Mouse (Mus musculus): ENCODE results near the gene L3hypdh. TPM values are rescaled to one million over a fixed set of nuclear protein-coding genes. Genes with fewer than 3 reads are reported as not detected.
A peak's percentile ranks its signal among the peaks of the same experiment; 100 is the strongest.

The L3hypdh gene
- polyA plus RNA-seq, 1 experiment from 2014 or later = 10.7 TPM

DNA sequence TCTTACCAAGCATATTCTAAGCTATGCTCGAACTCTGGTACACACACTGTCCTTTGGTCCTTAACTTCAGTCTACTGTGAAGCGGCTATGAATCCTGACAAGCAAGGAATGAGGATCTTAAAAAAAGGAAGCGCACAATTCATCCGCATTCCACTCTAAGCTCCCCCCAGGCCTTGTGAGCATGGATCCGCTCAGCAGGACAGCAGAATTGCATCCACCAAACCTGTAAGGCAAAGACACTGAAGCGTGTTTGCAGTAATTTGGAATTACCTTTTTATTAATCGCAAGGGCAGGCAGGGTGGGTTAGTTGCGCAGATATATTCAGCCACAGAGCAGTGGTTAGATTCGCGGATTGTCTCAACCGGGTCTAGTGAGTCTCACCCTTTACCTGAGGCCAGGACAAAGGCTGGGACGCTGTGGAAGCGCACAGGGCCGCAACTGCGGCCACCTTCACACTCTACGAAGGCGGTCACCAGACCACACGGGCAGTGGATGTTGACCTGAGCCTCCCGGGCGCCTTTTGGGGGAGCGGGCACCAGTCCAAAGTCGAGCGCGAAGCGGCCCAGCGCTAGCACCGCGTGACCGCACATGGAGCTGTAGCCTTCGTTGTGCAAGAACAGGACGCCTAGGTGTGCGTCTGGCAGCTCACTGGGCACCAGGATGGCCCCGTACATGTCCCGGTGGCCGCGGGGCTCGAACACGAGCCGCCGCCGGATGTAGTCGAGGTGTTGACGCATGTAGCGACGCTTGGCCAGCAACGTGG, 797 bp downstream of the L3hypdh start:
- no peaks in the 10 kb centered on the region for H3K27me3 ChIP-seq (replicated peaks; ENCODE audit: insufficient read depth, low read length)
- ATAC-seq (no peak; the same call in 1 of the 2 replicates), DNase-seq (ENCODE audit: low spot score) (peak; percentile 58)
- H3K9ac ChIP-seq (replicated peaks; ENCODE audit: low read depth) = peak overlapping the region; percentile 42
- WGBS = 6% methylated on average over 46 of the region's 46 CpGs
- peak overlapping the region; percentile 96 for H3K27ac ChIP-seq (ENCODE audit: low read length)
- H3K4me3 ChIP-seq (ENCODE audit: low read depth, low read length) = peak overlapping the region; percentile 71
- no peaks in the 10 kb centered on the region for H3K9me3 ChIP-seq (ENCODE audit: low read length)
- TF ChIP-seq CTCF (IDR thresholded peaks at IDR 0.05) (no peak), EP300 (IDR thresholded peaks at IDR 0.05) (no peak)
- H3K36me3 ChIP-seq (ENCODE audit: insufficient read depth, low read length) = no peaks in the 10 kb centered on the region
- peak overlapping the region; percentile 89 for H3K4me2 ChIP-seq (replicated peaks; ENCODE audit: low read depth, low read length)
- H3K4me1 ChIP-seq (ENCODE audit: insufficient read depth, low read depth, low read length) = peaks cover 6% of the 10 kb centered on the region; the same call in 1 of the 2 replicates

DNA sequence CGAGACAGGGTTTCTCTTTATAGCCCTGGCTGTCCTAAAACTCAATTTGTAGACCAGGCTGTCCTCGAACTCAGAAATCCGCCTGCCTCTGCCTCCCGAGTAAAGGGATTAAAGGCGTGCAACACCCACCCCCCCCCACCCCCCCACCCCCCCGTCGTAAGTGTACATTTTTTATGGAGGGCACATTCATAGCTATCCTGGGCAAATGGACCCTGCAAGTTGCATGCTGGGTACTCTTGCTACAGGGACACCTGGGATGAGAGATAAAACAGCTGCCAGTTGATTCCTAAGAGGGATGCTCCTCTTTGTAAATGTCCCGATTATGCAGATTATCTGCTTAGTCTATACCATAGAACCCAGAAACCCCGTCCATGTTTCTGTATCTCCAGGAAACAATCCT, 2.0 kb downstream of the L3hypdh start:
- Histone ChIP-seq H3K9ac (replicated peaks; ENCODE audit: low read depth) (no peak overlapping the region), H3K4me3 (ENCODE audit: low read depth, low read length) (no peak overlapping the region), H3K27me3 (replicated peaks; ENCODE audit: insufficient read depth, low read length) (no peaks in the 10 kb centered on the region), H3K9me3 (ENCODE audit: low read length) (no peaks in the 10 kb centered on the region), H3K27ac (ENCODE audit: low read length) (no peak overlapping the region), H3K4me2 (replicated peaks; ENCODE audit: low read depth, low read length) (no peak overlapping the region), H3K4me1 (ENCODE audit: insufficient read depth, low read depth, low read length) (peaks cover 6% of the 10 kb centered on the region; the same call in 1 of the 2 replicates), H3K36me3 (ENCODE audit: insufficient read depth, low read length) (no peaks in the 10 kb centered on the region)
- TF ChIP-seq EP300 (IDR thresholded peaks at IDR 0.05) = no peak
- no peak for TF ChIP-seq CTCF (IDR thresholded peaks at IDR 0.05)
- ATAC-seq (no peak), DNase-seq (ENCODE audit: low spot score) (no peak)
- WGBS = 82% methylated on average over 9 of the region's 9 CpGs

DNA sequence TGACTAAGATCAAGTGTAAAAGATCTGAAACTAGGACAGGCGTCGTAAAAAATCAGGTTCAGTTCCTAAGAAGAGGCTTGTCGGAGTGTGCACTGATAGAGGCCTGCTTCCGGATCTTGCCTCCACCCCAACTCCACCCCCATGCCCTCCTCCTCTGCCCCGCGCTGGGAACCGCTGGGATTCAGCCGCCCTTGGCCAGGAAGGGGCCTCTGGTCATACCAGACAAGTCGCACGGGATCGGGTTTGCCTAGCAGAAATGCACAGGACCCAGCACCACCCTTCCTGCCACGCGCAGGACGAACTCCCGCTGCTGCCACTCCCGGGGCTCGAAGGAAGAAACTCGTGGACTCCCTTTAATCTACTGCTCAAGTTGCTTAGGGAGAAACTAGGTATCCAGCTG, 2.9 kb downstream of the L3hypdh start:
- no peak for ATAC-seq
- no peaks in the 10 kb centered on the region for H3K27me3 ChIP-seq (replicated peaks; ENCODE audit: insufficient read depth, low read length)
- H3K4me1 ChIP-seq (ENCODE audit: insufficient read depth, low read depth, low read length) = peaks cover 6% of the 10 kb centered on the region; the same call in 1 of the 2 replicates
- no peak overlapping the region for H3K9ac ChIP-seq (replicated peaks; ENCODE audit: low read depth)
- 25% methylated on average over 18 of the region's 18 CpGs for WGBS
- no peak overlapping the region for H3K27ac ChIP-seq (ENCODE audit: low read length)
- DNase-seq (ENCODE audit: low spot score) = peak; percentile 40
- no peak for TF ChIP-seq CTCF (IDR thresholded peaks at IDR 0.05)
- TF ChIP-seq EP300 (IDR thresholded peaks at IDR 0.05) = no peak
- H3K4me3 ChIP-seq (ENCODE audit: low read depth, low read length) = no peak overlapping the region
- peak overlapping the region; percentile 41 for H3K4me2 ChIP-seq (replicated peaks; ENCODE audit: low read depth, low read length)
- no peaks in the 10 kb centered on the region for H3K9me3 ChIP-seq (ENCODE audit: low read length)
- no peaks in the 10 kb centered on the region for H3K36me3 ChIP-seq (ENCODE audit: insufficient read depth, low read length)

DNA sequence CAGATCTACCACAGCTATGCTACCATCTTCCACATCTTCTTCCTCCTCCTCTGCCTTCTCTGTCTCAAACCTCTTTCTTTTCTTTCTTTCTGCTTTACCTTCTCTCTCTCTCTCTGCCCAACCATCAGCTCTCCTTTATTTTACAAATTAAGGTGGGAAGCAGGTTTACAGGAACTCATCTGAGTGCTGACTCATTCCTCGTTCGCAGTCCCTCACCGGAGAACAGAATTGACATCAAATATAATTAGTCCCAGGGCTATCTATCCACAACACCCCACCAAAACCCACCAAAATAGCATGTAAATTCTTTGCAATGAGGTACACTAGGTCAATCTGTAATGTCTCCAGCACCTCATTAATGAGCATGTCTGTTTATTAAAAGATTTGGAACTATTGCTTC, 3.3 kb downstream of the L3hypdh start:
- TF ChIP-seq EP300 (IDR thresholded peaks at IDR 0.05) = no peak
- TF ChIP-seq CTCF (IDR thresholded peaks at IDR 0.05) = no peak
- Histone ChIP-seq H3K36me3 (ENCODE audit: insufficient read depth, low read length) (no peaks in the 10 kb centered on the region), H3K4me2 (replicated peaks; ENCODE audit: low read depth, low read length) (no peak overlapping the region), H3K27ac (ENCODE audit: low read length) (no peak overlapping the region), H3K9me3 (ENCODE audit: low read length) (no peaks in the 10 kb centered on the region), H3K4me3 (ENCODE audit: low read depth, low read length) (no peak overlapping the region), H3K9ac (replicated peaks; ENCODE audit: low read depth) (no peak overlapping the region), H3K4me1 (ENCODE audit: insufficient read depth, low read depth, low read length) (peaks cover 6% of the 10 kb centered on the region; the same call in 1 of the 2 replicates), H3K27me3 (replicated peaks; ENCODE audit: insufficient read depth, low read length) (no peaks in the 10 kb centered on the region)
- no peak for DNase-seq (ENCODE audit: low spot score)
- WGBS = 69% methylated on average over 3 of the region's 3 CpGs
- ATAC-seq = no peak

DNA sequence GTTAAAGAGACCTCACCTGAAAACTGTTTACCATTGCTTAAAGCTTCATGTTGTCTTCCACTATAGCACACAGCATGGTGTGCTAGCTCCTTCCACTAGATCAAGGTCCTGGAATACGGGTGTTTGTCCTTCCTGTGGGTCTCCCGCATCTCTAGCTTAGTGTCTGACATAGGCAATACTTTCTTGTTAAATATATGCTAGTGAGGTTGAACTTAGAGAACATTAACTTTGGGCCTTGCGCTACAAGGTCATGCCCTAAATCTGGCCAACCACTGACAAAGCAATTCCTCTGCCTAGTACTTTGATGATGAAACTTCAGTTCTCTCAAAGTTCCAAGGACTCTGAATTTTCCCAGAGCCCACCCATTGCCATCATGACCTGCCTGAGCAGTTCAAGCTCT, 7.0 kb downstream of the L3hypdh start:
- H3K27me3 ChIP-seq (replicated peaks; ENCODE audit: insufficient read depth, low read length) = no peaks in the 10 kb centered on the region
- H3K4me2 ChIP-seq (replicated peaks; ENCODE audit: low read depth, low read length) = no peak overlapping the region
- H3K9me3 ChIP-seq (ENCODE audit: low read length) = no peaks in the 10 kb centered on the region
- ATAC-seq = no peak
- no peak overlapping the region for H3K27ac ChIP-seq (ENCODE audit: low read length)
- no peaks in the 10 kb centered on the region for H3K36me3 ChIP-seq (ENCODE audit: insufficient read depth, low read length)
- no peak overlapping the region for H3K4me3 ChIP-seq (ENCODE audit: low read depth, low read length)
- no peaks in the 10 kb centered on the region; the same call in 1 of the 2 replicates for H3K4me1 ChIP-seq (ENCODE audit: insufficient read depth, low read depth, low read length)
- whole genome bisulfite sequencing = 89% methylated on average over 3 of the region's 3 CpGs
- DNase-seq (ENCODE audit: low spot score) = no peak
- H3K9ac ChIP-seq (replicated peaks; ENCODE audit: low read depth) = no peak overlapping the region
- TF ChIP-seq CTCF (IDR thresholded peaks at IDR 0.05) (no peak), EP300 (IDR thresholded peaks at IDR 0.05) (no peak)

DNA sequence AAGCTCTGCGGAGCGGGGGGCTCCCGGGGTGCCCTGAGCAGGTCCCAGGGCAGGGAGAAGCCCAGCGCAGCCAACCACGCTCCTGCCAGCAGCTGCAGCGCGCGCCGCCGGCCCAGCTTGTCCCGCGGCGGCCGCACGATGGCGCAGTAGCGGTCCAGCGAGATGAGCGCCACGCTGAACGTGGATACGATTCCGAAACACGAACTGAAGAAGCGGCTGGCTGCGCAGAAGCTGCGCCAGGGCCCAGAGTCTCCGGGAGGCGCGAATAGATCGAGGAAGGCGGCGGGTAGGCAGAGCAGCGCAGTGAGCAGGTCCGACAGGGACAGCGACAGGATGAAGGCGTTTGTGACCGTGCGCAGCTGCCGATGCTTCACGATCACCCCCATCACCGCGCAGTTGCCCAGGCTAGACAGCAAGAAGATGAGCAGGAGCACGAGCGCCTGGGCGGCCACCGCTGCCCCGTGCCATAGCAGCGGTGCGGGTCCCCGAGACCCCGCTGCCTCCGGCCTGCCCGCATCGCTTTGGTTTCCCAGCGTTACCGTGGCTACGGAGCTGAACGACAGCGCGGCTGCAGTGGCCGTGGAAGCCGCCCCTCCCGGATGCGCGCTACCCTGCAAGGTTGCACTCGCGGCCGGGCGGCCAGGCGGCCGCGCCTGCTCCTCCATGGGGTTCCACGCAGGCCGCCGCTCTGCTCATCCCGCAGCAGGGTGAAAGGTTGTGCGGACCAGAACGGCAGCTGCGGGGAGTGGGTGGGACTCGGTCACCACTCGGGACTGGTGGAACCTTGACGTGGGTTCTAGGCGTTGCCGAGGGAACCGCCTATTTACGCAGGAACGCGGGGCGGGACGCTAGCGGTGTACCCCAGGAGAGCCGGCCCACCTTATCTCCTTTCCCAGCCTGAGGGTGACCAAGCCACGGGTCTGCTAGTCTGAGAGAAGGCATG, 14.6 kb downstream of the L3hypdh start, which contains the start of gene Gpr135:
Gpr135 (minus strand) TSS at position 799 of the 943 bp plus-strand sequence.
- Histone ChIP-seq H3K4me1 (ENCODE audit: insufficient read depth, low read depth, low read length) (peaks cover 9% of the 10 kb centered on the region), H3K4me3 (ENCODE audit: low read depth, low read length) (peak within 1 kb of the TSS; percentile 55), H3K36me3 (ENCODE audit: insufficient read depth, low read length) (no peaks in the 10 kb centered on the region), H3K27ac (ENCODE audit: low read length) (no peak within 1 kb of the TSS), H3K4me2 (replicated peaks; ENCODE audit: low read depth, low read length) (peak within 1 kb of the TSS; percentile 92), H3K9ac (replicated peaks; ENCODE audit: low read depth) (no peak within 1 kb of the TSS), H3K27me3 (replicated peaks; ENCODE audit: insufficient read depth, low read length) (peaks cover 14% of the 10 kb centered on the region; the same call in 1 of the 2 replicates), H3K9me3 (ENCODE audit: low read length) (no peaks in the 10 kb centered on the region)
- WGBS = 2% methylated on average over 88 of the region's 94 CpGs
- peak; percentile 90 for TF ChIP-seq CTCF (IDR thresholded peaks at IDR 0.05)
- no peak for TF ChIP-seq EP300 (IDR thresholded peaks at IDR 0.05)
- DNase-seq (ENCODE audit: low spot score) (peak; percentile 89), ATAC-seq (peak; percentile 91)

All from lung, postnatal 0 days (tissue).